Mouse (Mus musculus) brain, embryonic 14.5 days (tissue): ENCODE measurements at regions not wholly inside any gene's neighbourhood (a gene's known extent, or its start where the extent isn't known, plus 50 kb on each side); places are given as distances from the start of the nearest gene placed in this dataset.

Experiments used
- CTCF ChIP-seq: fragments of 200-500 bp; IDR thresholded peaks from 2 replicates; pipeline ENCODE4 v1.5.1; 2012; ENCODE audit warnings: inconsistent platforms, mild to moderate bottlenecking, moderate library complexity, borderline replicate concordance; ENCODE audit not compliant: insufficient read depth, insufficient read length; ENCODE audit errors: extremely low read depth
- POLR2A ChIP-seq: fragments of 200-500 bp; IDR thresholded peaks from 2 replicates; pipeline ENCODE4 v1.6.1; 2012; ENCODE audit warnings: mild to moderate bottlenecking, inconsistent platforms, borderline replicate concordance; ENCODE audit not compliant: poor library complexity, insufficient read depth, insufficient read length, severe bottlenecking; ENCODE audit errors: extremely low read depth

DNA sequence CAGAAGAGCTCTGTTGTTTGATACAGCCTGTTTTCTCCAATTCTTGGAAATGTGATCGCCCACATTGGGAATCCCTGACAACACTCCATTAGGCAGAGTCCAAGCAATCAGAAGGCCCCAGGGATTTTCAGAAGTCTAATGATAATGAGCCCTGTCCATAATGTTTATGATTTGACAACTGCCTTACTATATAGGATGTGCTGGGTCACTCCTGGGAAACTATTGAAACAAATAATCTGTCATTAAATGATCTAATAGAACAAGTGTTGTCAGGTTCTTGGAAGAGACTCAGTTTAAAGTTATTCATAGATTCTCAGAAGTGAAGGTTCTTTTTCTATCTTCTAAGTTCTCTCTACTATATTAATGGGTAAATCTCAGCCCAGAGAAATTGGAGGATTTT, 395.9 kb downstream of the Tns1 start:
- TF ChIP-seq POLR2A (no peak), CTCF (no peak)
